Mouse (Mus musculus): ENCODE measurements at regions not wholly inside any gene's neighbourhood (a gene's known extent, or its start where the extent isn't known, plus 50 kb on each side); places are given as distances from the start of the nearest gene placed in this dataset.

- TF ChIP-seq CTCF (conservative IDR thresholded peaks at IDR 0.05; ENCODE audit: low read length) (no peak), POU5F1 (IDR thresholded peaks at IDR 0.05; ENCODE audit: borderline replicate concordance, low read length) (no peak), NANOG (IDR thresholded peaks at IDR 0.05; ENCODE audit: borderline replicate concordance, low read length) (no peak)
These were observed 165.1 kb upstream of the Arl4c start for GRCm38 (mm10) chr1:88867138-88867537.

Data from E14TG2a.4 (cell line).